ENCODE assay signal across 27 mouse cellular contexts in the genomic region with DNA sequence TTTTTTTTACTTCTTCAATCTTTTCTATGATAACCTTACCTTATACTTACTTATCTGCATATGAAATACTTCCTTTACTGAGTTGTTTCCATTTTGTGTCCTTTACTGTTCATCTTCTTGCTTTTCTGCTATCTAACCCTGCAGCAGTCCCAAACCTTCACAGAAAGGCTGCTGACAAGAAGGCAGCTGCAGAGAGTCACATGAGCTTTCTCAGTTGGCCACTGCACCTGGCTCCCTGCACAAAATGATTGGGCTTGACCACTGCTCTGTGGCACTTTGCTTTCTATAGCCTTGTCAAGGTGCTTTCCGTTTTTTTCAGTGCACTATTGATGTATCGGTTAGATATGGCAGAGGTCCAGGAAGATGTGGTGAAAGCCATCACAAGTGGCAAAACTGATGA. TPM values are rescaled to one million over a fixed set of nuclear protein-coding genes. Genes with fewer than 3 reads are reported as not detected.
DNase-seq lines count a peak whose midpoint lies in the region; ATAC-seq and TF ChIP-seq lines count a peak whose summit lies in the region.
"Had no signal": no experiment of that assay in that cellular context is flagged by ENCODE, and none has a peak within 500 bp of the region (broad histone marks: within the 10 kb centered on the region; RNA-seq: fewer than 3 reads in every experiment).

No protein-coding gene starts in this region.

- H3K4me2 ChIP-seq in forebrain, embryonic 14.5 days (ENCODE audit: low read length): peak overlapping the region; percentile 36
- no peak overlapping the region for H3K4me2 ChIP-seq in forebrain, embryonic 11.5 days (ENCODE audit: low read depth, low read length, severe bottlenecking)
- 0 out of 2 replicates have a peak overlapping the region, but pooled peaks have one; percentile 21 for H3K4me2 ChIP-seq in midbrain, embryonic 12.5 days (replicated peaks)
- no peak overlapping the region for H3K4me2 ChIP-seq in midbrain, embryonic 11.5 days
- H3K4me2 ChIP-seq in midbrain, embryonic 16.5 days (ENCODE audit: low read length): peak overlapping the region; percentile 39
- H3K4me2 ChIP-seq: embryonic facial prominence, embryonic 12.5 days; heart, embryonic 15.5 days; limb, embryonic 12.5 days; liver, embryonic 13.5 days; lung, embryonic 15.5 days had no signal

- 18% methylated on average over 2 of the region's 2 CpGs for WGBS in forebrain, embryonic 14.5 days
- WGBS in forebrain, embryonic 11.5 days: 55% methylated on average over 2 of the region's 2 CpGs
- WGBS in midbrain, embryonic 12.5 days: 74% methylated on average over 2 of the region's 2 CpGs
- WGBS in midbrain, embryonic 11.5 days: 79% methylated on average over 2 of the region's 2 CpGs
- WGBS in midbrain, embryonic 16.5 days: 48% methylated on average over 2 of the region's 2 CpGs

- no peaks in the 10 kb centered on the region for H3K27me3 ChIP-seq in forebrain, embryonic 14.5 days (replicated peaks; ENCODE audit: control insufficient read depth, insufficient read depth, low read length)
- H3K27me3 ChIP-seq in forebrain, embryonic 11.5 days (ENCODE audit: control insufficient read depth, insufficient read depth, low read length): no peaks in the 10 kb centered on the region
- H3K27me3 ChIP-seq in midbrain, embryonic 12.5 days: peaks cover 6% of the 10 kb centered on the region
- H3K27me3 ChIP-seq in midbrain, embryonic 11.5 days (ENCODE audit: control insufficient read depth, insufficient read depth, low read length): peaks cover 2% of the 10 kb centered on the region; the same call in 1 of the 2 replicates
- H3K27me3 ChIP-seq in midbrain, embryonic 16.5 days (ENCODE audit: control insufficient read depth, insufficient read depth, low read depth, low read length): no peaks in the 10 kb centered on the region
- H3K27me3 ChIP-seq: CH12.LX had no signal

- peak; percentile 19 for DNase-seq in forebrain, embryonic 14.5 days (ENCODE audit: low spot score)
- no peak for DNase-seq in forebrain, embryonic 11.5 days (ENCODE audit: low spot score)
- DNase-seq in midbrain, embryonic 11.5 days (ENCODE audit: low spot score, missing footprints): no peak
- DNase-seq in urinary bladder, postnatal 4 days (ENCODE audit: low spot score in 2 of 2): no peak
- DNase-seq: adrenal gland, postnatal 25 days; cerebellum, adult 18-20 months; gastrocnemius, postnatal 14 days; heart, adult 2 months; heart, postnatal 4 days; kidney, postnatal 36 days; layer of hippocampus, adult 9-11 months; liver, embryonic 13.5 days; right cerebral cortex, postnatal 14 days; thymus, adult 2 months had no signal

- no peaks in the 10 kb centered on the region for H3K9me3 ChIP-seq in forebrain, embryonic 14.5 days (replicated peaks; ENCODE audit: control insufficient read depth, low read length)
- H3K9me3 ChIP-seq in forebrain, embryonic 11.5 days (ENCODE audit: control insufficient read depth, low read length): no peaks in the 10 kb centered on the region
- no peaks in the 10 kb centered on the region for H3K9me3 ChIP-seq in midbrain, embryonic 12.5 days
- H3K9me3 ChIP-seq in midbrain, embryonic 11.5 days (ENCODE audit: control insufficient read depth, low read length): no peaks in the 10 kb centered on the region
- no peaks in the 10 kb centered on the region for H3K9me3 ChIP-seq in midbrain, embryonic 16.5 days (replicated peaks; ENCODE audit: control insufficient read depth, low read length, poor library complexity, severe bottlenecking)
- H3K9me3 ChIP-seq: embryonic facial prominence, embryonic 12.5 days; heart, embryonic 15.5 days; limb, embryonic 12.5 days; liver, embryonic 13.5 days; lung, embryonic 15.5 days had no signal

- ATAC-seq in forebrain, embryonic 14.5 days: no peak
- no peak for ATAC-seq in forebrain, embryonic 11.5 days (replicated peaks; ENCODE audit: low FRiP score)
- ATAC-seq in midbrain, embryonic 12.5 days (ENCODE audit: low FRiP score, low read depth): no peak
- ATAC-seq in midbrain, embryonic 11.5 days (ENCODE audit: low FRiP score): no peak
- no peak for ATAC-seq in midbrain, embryonic 16.5 days
- ATAC-seq in erythroid progenitor cell, adult 5-6 weeks (replicated peaks; ENCODE audit: low FRiP score, poor library complexity, severe bottlenecking): no peak
- ATAC-seq: intestine, embryonic 16.5 days had no signal

- no peak overlapping the region; the same call in 1 of the 2 replicates for H3K4me3 ChIP-seq in forebrain, embryonic 14.5 days (ENCODE audit: low read depth, low read length)
- no peak overlapping the region for H3K4me3 ChIP-seq in forebrain, embryonic 11.5 days (ENCODE audit: low read depth, low read length)
- no peak overlapping the region for H3K4me3 ChIP-seq in midbrain, embryonic 12.5 days
- H3K4me3 ChIP-seq in midbrain, embryonic 11.5 days (ENCODE audit: low read depth, low read length): no peak overlapping the region
- peak overlapping the region; percentile 41 for H3K4me3 ChIP-seq in cortical plate, adult 2 months (ENCODE audit: insufficient read depth, low read length)
- peak overlapping the region; percentile 0; the same call in 1 of the 2 replicates for H3K4me3 ChIP-seq in midbrain, embryonic 16.5 days (ENCODE audit: low read depth, low read length)
- H3K4me3 ChIP-seq: embryonic facial prominence, embryonic 12.5 days; erythroblast, embryonic 14.5 days; heart, adult 2 months; heart, embryonic 15.5 days; limb, embryonic 12.5 days; liver, embryonic 13.5 days; lung, embryonic 15.5 days had no signal

- no peaks in the 10 kb centered on the region for H3K36me3 ChIP-seq in forebrain, embryonic 14.5 days (ENCODE audit: control insufficient read depth, insufficient read depth, low read length)
- H3K36me3 ChIP-seq in forebrain, embryonic 11.5 days (ENCODE audit: control insufficient read depth, insufficient read depth, low read length): no peaks in the 10 kb centered on the region
- no peaks in the 10 kb centered on the region for H3K36me3 ChIP-seq in midbrain, embryonic 12.5 days
- no peaks in the 10 kb centered on the region for H3K36me3 ChIP-seq in midbrain, embryonic 11.5 days (ENCODE audit: control insufficient read depth, insufficient read depth, low read length)
- no peaks in the 10 kb centered on the region for H3K36me3 ChIP-seq in midbrain, embryonic 16.5 days (ENCODE audit: control insufficient read depth, insufficient read depth, low read length)
- H3K36me3 ChIP-seq: embryonic facial prominence, embryonic 12.5 days; heart, embryonic 15.5 days; limb, embryonic 12.5 days; liver, embryonic 13.5 days; lung, embryonic 15.5 days had no signal

- no peak for TF ChIP-seq CTCF in cortical plate, adult 2 months (IDR thresholded peaks at IDR 0.05; ENCODE audit: extremely low read depth, insufficient read depth, low read length)

- H3K9ac ChIP-seq in forebrain, embryonic 14.5 days (ENCODE audit: low read length): no peak overlapping the region
- no peak overlapping the region for H3K9ac ChIP-seq in forebrain, embryonic 11.5 days (ENCODE audit: low read length)
- no peak overlapping the region for H3K9ac ChIP-seq in midbrain, embryonic 12.5 days (replicated peaks)
- H3K9ac ChIP-seq in midbrain, embryonic 11.5 days (ENCODE audit: low read length): no peak overlapping the region
- H3K9ac ChIP-seq in midbrain, embryonic 16.5 days (ENCODE audit: low read depth, low read length): no peak overlapping the region
- H3K9ac ChIP-seq: embryonic facial prominence, embryonic 12.5 days; heart, embryonic 15.5 days; limb, embryonic 12.5 days; liver, embryonic 13.5 days; lung, embryonic 15.5 days had no signal

- peaks cover 14% of the 10 kb centered on the region for H3K4me1 ChIP-seq in forebrain, embryonic 14.5 days (ENCODE audit: control insufficient read depth, insufficient read depth, low read length)
- H3K4me1 ChIP-seq in forebrain, embryonic 11.5 days (replicated peaks; ENCODE audit: control insufficient read depth, insufficient read depth, low read length): peaks cover 3% of the 10 kb centered on the region; the same call in 1 of the 2 replicates
- peaks cover 14% of the 10 kb centered on the region for H3K4me1 ChIP-seq in midbrain, embryonic 12.5 days
- H3K4me1 ChIP-seq in midbrain, embryonic 11.5 days (ENCODE audit: control insufficient read depth, insufficient read depth, low read length): peaks cover 3% of the 10 kb centered on the region
- H3K4me1 ChIP-seq in cortical plate, adult 2 months (ENCODE audit: control insufficient read depth, insufficient read depth, low read length): peaks cover 2% of the 10 kb centered on the region
- peaks cover 15% of the 10 kb centered on the region for H3K4me1 ChIP-seq in midbrain, embryonic 16.5 days (ENCODE audit: control insufficient read depth, insufficient read depth, low read length)
- H3K4me1 ChIP-seq: liver, embryonic 13.5 days had no signal

- H3K27ac ChIP-seq in forebrain, embryonic 14.5 days (ENCODE audit: low read depth, low read length): no peak overlapping the region
- H3K27ac ChIP-seq in forebrain, embryonic 11.5 days (ENCODE audit: low read depth, low read length): no peak overlapping the region
- no peak overlapping the region for H3K27ac ChIP-seq in midbrain, embryonic 12.5 days (replicated peaks)
- H3K27ac ChIP-seq in midbrain, embryonic 11.5 days (ENCODE audit: low read depth, low read length): no peak overlapping the region
- no peak overlapping the region for H3K27ac ChIP-seq in cortical plate, adult 2 months (ENCODE audit: insufficient read depth, low read length)
- no peak overlapping the region for H3K27ac ChIP-seq in midbrain, embryonic 16.5 days (ENCODE audit: low read length)
- H3K27ac ChIP-seq: embryonic facial prominence, embryonic 12.5 days; heart, adult 2 months; heart, embryonic 15.5 days; limb, embryonic 12.5 days; liver, embryonic 13.5 days; lung, embryonic 15.5 days; macrophage had no signal

- no peak for TF ChIP-seq POLR2A in cortical plate, adult 2 months (IDR thresholded peaks at IDR 0.05; ENCODE audit: extremely low read depth, insufficient read depth, low read length)

RNA-seq across cellular contexts. Expression of gene Pcdh10, which starts 8.3 kb away (rescaled TPM):
- 12.7 and 16.1 TPM in 2 replicates for polyA plus RNA-seq in forebrain, embryonic 14.5 days (2014; fragmentation: Nextera tagmentation; extraction: Ambion mirVana)
- 6.8 and 9.2 TPM in 2 replicates for polyA plus RNA-seq in forebrain, embryonic 11.5 days (2014; fragmentation: Nextera tagmentation; extraction: Ambion mirVana)
- 6.2 and 7.4 TPM in 2 replicates for polyA plus RNA-seq in midbrain, embryonic 12.5 days (2016; fragmentation: Nextera tagmentation; extraction: Ambion mirVana)
- polyA plus RNA-seq in midbrain, embryonic 11.5 days (2014; fragmentation: Nextera tagmentation; extraction: Ambion mirVana): 4.2 and 4.4 TPM in 2 replicates
- polyA plus RNA-seq in cortical plate, adult 2 months (2012; rRNA removed): 73.6 and 83.9 TPM in 2 replicates
- polyA plus RNA-seq in midbrain, embryonic 16.5 days (2015; fragmentation: Nextera tagmentation; extraction: Ambion mirVana): 21.6 and 21.9 TPM in 2 replicates
- not detected in 2 replicates for total RNA-seq in erythroid progenitor cell, adult 5-6 weeks (2015; ENCODE audit: low replicate concordance)
- not detected in 2 replicates for total RNA-seq in erythroid progenitor cell, adult 5-6 weeks (2017; ENCODE audit: low replicate concordance)
- total RNA-seq: CH12.LX; common myeloid progenitor, adult 5-6 weeks had no signal
- polyA plus RNA-seq: macrophage had no signal

Comparison
In these comparisons a context has a peak if more than half of its experiments do, and no peak if none do; other contexts are left out.
1. H3K4me2 ChIP-seq: peak in forebrain, embryonic 14.5 days (single experiment), midbrain, embryonic 12.5 days (single experiment) and midbrain, embryonic 16.5 days (single experiment); none in forebrain, embryonic 11.5 days (single experiment) and midbrain, embryonic 11.5 days (single experiment).
2. H3K4me3 ChIP-seq: peak in cortical plate, adult 2 months (single experiment) and midbrain, embryonic 16.5 days (single experiment); none in forebrain, embryonic 14.5 days (single experiment), forebrain, embryonic 11.5 days (single experiment), midbrain, embryonic 12.5 days (single experiment) and midbrain, embryonic 11.5 days (single experiment).